Mouse (Mus musculus) hindbrain, embryonic 16.5 days (tissue): ENCODE data around the gene Cd80. TPM values are rescaled to one million over a fixed set of nuclear protein-coding genes. Genes with fewer than 3 reads are reported as not detected.

Experiments
- ATAC-seq: fragments of 200-750 bp; cut with Nextera tagmentation; 2 replicates; pipeline ENCODE4 v1.8.0; 2017; ENCODE audit warnings: moderate TSS enrichment, moderate library complexity
- H3K27ac ChIP-seq: fragments of 300-500 bp; sonication (generic); 2 replicates; pipeline ENCODE4 v1.5.1; 2014; ENCODE audit warnings: low read depth, mild to moderate bottlenecking, control low read depth, low read length, moderate library complexity
- H3K27me3 ChIP-seq: fragments of 300-500 bp; sonication (generic); replicated peaks from 2 replicates; pipeline ENCODE4 v1.6.1; 2014; ENCODE audit warnings: low read length; ENCODE audit not compliant: control insufficient read depth, insufficient read depth
- H3K36me3 ChIP-seq: fragments of 300-500 bp; sonication (generic); 2 replicates; pipeline ENCODE4 v1.6.1; 2014; ENCODE audit warnings: mild to moderate bottlenecking, low read length, moderate library complexity, mixed read lengths; ENCODE audit not compliant: control insufficient read depth, insufficient read depth
- H3K4me1 ChIP-seq: fragments of 300-500 bp; sonication (generic); 2 replicates; pipeline ENCODE4 v1.6.1; 2014; ENCODE audit warnings: low read depth, low read length; ENCODE audit not compliant: control insufficient read depth, insufficient read depth
- H3K4me2 ChIP-seq: fragments of 300-500 bp; sonication (generic); 2 replicates; pipeline ENCODE4 v1.6.1; 2014; ENCODE audit warnings: mild to moderate bottlenecking, low read length, control low read depth, moderate library complexity
- H3K4me3 ChIP-seq: fragments of 300-500 bp; sonication (generic); 2 replicates; pipeline ENCODE4 v1.5.1; 2014; ENCODE audit warnings: mild to moderate bottlenecking, low read length, control low read depth, moderate library complexity
- H3K9ac ChIP-seq: fragments of 300-500 bp; sonication (generic); 2 replicates; pipeline ENCODE4 v1.6.1; 2014; ENCODE audit warnings: low read depth, mild to moderate bottlenecking, control low read depth, low read length, moderate library complexity
- H3K9me3 ChIP-seq: fragments of 300-500 bp; sonication (generic); 2 replicates; pipeline ENCODE4 v1.6.1; 2014; ENCODE audit warnings: mild to moderate bottlenecking, low read length, moderate library complexity; ENCODE audit not compliant: control insufficient read depth
- WGBS: fragments of 180-500 bp; shearing (Covaris S2); extraction: QIAGEN DNeasy Blood & Tissue Kit; methylation state at CpG from one replicate; pipeline ENCODE4 v1.1.7; 2014; 5-methylcytosine and 5-hydroxymethylcytosine counted together
- polyA plus RNA-seq: library from polyadenylated mRNA; unstranded; fragments of >200 nt; fragmentation: Nextera tagmentation; extraction: Ambion mirVana; gene quantifications from 2 replicates; pipeline ENCODE4 v1.2.1, GENCODE M21; 2015

The Cd80 gene
- polyA plus RNA-seq, 1 experiment from 2014 or later = 0.30 TPM

DNA sequence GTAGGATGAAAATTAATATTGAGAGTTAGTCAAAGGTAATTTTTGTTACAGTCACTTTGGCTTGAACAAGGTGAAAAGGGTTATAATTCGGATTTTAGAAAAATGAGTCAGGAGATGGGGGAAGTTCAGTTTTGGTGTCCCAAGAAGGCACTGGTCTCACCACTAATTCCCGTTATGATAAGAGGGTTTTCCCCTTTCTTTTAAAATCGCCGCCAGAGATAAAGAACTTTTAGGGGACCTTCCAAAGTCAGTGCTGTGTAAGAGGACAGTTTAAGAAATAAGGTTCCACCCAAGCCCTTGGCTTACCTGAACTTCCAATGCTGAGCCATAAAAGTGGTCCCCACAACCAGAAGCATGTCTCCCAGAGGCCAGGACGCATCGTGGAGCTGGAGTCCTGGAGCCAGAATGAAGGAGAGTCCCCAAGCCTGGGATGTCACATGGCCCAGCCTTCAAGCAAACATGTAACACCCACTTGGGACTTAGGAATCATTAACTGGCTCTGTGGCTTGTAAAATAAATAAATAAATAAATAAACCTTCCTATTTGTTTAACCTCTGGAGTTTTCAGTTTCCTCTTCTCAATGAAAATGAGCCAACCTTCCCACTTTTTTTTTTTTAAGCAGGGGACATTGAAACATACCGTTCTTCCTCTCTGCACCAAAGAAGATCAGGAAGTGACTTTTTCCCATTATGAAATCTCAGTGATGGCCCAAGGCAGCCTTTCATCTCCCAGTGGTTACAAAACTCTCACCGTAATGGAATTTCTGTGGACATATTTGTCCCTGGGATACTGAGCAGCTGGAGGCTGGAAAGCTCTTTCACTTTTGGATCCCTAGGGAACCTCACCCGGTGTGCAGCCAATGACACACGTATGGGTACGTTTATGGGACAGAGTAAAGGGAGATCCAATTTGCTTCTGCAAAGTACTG is 22.6 kb upstream of the Cd80 start, which contains the start of gene Pla1a:
TSS of gene Pla1a (minus strand) at position 648 of the 928 bp plus-strand sequence.
- no peaks in the 10 kb centered on the region for H3K4me1 ChIP-seq
- WGBS = 81% methylated on average over 11 of the region's 11 CpGs
- ATAC-seq = no peak
- H3K27me3 ChIP-seq = no peaks in the 10 kb centered on the region
- no peak within 1 kb of the TSS for H3K4me2 ChIP-seq
- no peak within 1 kb of the TSS for H3K4me3 ChIP-seq
- H3K27ac ChIP-seq = no peak within 1 kb of the TSS
- H3K36me3 ChIP-seq = no peaks in the 10 kb centered on the region
- no peaks in the 10 kb centered on the region for H3K9me3 ChIP-seq
- H3K9ac ChIP-seq = no peak within 1 kb of the TSS

DNA sequence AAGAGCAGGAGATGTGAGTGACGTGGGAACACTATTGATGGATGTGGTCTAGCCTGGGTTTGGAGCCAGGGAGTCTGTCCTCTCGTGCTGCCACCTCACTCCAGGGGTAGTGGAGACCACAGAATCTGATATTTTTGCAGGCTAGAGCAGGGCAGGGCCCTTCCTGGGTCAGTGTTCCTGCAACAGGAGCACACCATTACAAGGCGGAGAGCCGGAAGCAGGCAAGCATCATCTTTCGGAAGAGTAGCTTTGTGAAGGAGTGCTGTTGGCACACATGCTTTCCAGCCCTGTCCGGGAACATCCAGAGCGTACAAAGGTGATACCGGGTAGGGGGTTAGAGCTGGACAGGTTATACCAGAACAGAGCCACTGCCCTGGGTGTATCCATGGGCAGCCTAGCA is 21.8 kb upstream of the Cd80 start:
- WGBS = 88% methylated on average over 8 of the region's 8 CpGs
- H3K36me3 ChIP-seq = no peaks in the 10 kb centered on the region
- H3K27me3 ChIP-seq = no peaks in the 10 kb centered on the region
- no peaks in the 10 kb centered on the region for H3K4me1 ChIP-seq
- H3K27ac ChIP-seq = no peak overlapping the region
- no peak overlapping the region for H3K4me3 ChIP-seq
- ATAC-seq = no peak
- no peaks in the 10 kb centered on the region for H3K9me3 ChIP-seq
- no peak overlapping the region for H3K4me2 ChIP-seq
- no peak overlapping the region for H3K9ac ChIP-seq

DNA sequence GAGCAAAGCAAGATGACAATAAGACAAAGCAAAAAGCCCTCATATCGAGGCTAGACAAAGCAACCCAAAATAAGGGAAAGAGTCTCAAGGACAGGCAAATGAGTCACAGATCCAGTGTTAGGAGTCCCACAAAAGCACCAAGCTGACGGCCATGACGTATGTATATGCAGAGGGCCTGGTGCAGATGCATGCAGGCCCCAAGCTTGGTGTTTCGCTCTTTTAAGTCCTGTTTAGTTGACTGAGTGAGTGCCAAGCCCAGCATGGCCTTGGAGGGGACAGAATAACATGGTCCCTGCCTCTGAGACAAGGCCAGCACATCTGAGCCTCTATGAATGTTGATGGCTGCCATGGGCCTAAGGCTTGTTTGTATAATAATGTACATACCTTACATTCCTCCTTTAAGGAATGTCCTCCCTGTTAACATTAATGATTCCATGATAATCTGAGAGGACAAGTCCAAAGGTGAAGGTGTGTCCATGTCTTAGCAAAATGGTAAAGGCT is 21.0 kb upstream of the Cd80 start:
- H3K4me3 ChIP-seq = no peak overlapping the region
- no peaks in the 10 kb centered on the region for H3K4me1 ChIP-seq
- no peaks in the 10 kb centered on the region for H3K9me3 ChIP-seq
- H3K9ac ChIP-seq = no peak overlapping the region
- no peak for ATAC-seq
- H3K36me3 ChIP-seq = no peaks in the 10 kb centered on the region
- no peaks in the 10 kb centered on the region for H3K27me3 ChIP-seq
- H3K27ac ChIP-seq = no peak overlapping the region
- H3K4me2 ChIP-seq = no peak overlapping the region
- WGBS = 86% methylated on average over 4 of the region's 4 CpGs

DNA sequence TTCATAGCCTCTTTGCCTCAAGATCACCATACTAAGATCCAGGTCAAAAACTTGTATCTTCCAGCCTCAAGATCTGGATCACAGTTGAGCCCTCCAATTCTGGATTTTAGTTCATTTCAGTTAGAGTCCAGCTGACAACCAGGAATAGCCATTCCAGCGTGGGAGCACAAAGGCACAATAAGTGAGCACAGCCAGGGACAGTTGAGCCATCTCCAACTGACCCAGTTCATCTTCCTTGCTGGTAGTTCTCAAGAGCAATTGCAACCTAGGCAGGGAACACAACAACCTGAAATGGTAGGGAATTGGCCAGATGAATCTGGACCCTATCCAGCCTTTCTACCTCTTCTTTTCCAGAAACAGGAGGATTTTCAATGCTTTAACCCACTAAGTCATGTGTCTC is 16.2 kb upstream of the Cd80 start:
- Histone ChIP-seq H3K4me1 (no peaks in the 10 kb centered on the region), H3K27ac (no peak overlapping the region), H3K36me3 (0 out of 2 replicates have a peak, but pooled peaks cover under 1% of the 10 kb centered on the region), H3K9ac (no peak overlapping the region), H3K27me3 (no peaks in the 10 kb centered on the region), H3K9me3 (no peaks in the 10 kb centered on the region), H3K4me3 (no peak overlapping the region), H3K4me2 (no peak overlapping the region)
- 87% methylated on average over 1 of the region's 1 CpGs for whole genome bisulfite sequencing
- no peak for ATAC-seq

DNA sequence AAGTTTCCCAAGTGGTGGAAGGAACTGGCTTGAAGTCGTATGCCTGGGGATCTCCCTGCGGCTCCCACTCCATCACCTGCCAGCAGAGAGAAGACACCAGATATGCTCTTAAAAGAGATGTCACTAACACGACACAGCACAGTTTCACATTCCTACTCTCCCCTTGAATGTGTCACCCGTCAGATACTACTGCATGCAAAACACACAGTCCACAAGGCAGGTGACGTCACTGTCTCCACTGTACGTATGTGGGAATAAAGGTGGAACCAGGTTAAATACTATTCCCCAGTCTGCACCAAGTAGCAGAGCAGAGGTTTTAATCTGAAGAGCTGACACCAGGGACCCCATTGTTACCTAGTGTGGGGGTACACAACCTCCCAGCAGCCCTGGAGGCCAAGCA is 15.0 kb upstream of the Cd80 start:
- Histone ChIP-seq H3K36me3 (peaks cover 11% of the 10 kb centered on the region), H3K9ac (no peak overlapping the region), H3K27me3 (no peaks in the 10 kb centered on the region), H3K27ac (no peak overlapping the region), H3K4me2 (no peak overlapping the region), H3K4me3 (no peak overlapping the region), H3K9me3 (no peaks in the 10 kb centered on the region), H3K4me1 (no peaks in the 10 kb centered on the region)
- 81% methylated on average over 6 of the region's 6 CpGs for WGBS
- ATAC-seq = no peak

DNA sequence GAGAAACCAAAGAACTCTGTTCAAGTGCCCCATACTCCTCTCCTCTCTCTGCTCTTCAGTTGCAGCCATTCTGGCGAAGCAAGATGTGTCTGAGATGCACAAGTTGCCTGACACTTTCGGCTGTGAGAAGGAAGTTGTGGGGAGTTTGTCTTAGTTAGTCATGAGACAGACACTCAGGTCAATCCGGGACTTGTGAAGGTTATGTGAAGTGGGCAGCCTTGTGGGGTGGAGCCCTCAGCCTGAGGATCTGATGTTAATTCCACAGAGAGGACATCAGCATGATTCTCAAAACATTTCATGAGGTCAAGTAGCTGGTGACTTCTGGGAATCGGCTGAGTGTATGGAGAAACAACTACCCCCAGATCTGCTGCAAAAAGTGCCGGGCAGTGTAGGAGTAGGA is 13.8 kb upstream of the Cd80 start:
- H3K27me3 ChIP-seq = no peaks in the 10 kb centered on the region
- WGBS = 93% methylated on average over 5 of the region's 5 CpGs
- ATAC-seq = no peak
- no peaks in the 10 kb centered on the region for H3K4me1 ChIP-seq
- no peaks in the 10 kb centered on the region for H3K9me3 ChIP-seq
- H3K9ac ChIP-seq = no peak overlapping the region
- no peak overlapping the region for H3K27ac ChIP-seq
- H3K36me3 ChIP-seq = peaks cover 20% of the 10 kb centered on the region
- H3K4me2 ChIP-seq = no peak overlapping the region
- H3K4me3 ChIP-seq = no peak overlapping the region

DNA sequence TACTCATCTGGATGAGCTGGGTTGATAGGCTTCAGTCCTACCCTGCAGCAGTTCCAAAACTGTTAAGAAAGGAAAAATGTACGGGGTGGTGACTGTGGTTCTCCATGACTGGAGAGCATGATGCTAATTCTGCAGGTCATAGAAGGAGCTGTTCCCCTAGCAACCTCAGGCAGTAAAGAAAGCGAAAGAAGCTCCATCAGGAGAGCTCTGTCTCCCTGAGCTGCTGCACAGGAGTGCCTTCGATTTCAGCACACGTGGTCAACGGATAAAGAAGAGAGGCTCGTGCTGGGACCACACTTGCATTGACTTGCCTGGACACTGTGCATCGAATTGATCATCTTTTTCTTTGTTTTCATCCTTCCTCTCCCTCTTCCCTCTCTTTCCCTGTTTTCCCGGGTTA is 13.1 kb upstream of the Cd80 start:
- 83% methylated on average over 8 of the region's 8 CpGs for WGBS
- H3K27ac ChIP-seq = no peak overlapping the region
- no peak overlapping the region for H3K4me2 ChIP-seq
- no peaks in the 10 kb centered on the region for H3K27me3 ChIP-seq
- no peak for ATAC-seq
- H3K4me3 ChIP-seq = no peak overlapping the region
- H3K36me3 ChIP-seq = peaks cover 25% of the 10 kb centered on the region
- H3K9ac ChIP-seq = no peak overlapping the region
- no peaks in the 10 kb centered on the region for H3K9me3 ChIP-seq
- no peaks in the 10 kb centered on the region for H3K4me1 ChIP-seq

DNA sequence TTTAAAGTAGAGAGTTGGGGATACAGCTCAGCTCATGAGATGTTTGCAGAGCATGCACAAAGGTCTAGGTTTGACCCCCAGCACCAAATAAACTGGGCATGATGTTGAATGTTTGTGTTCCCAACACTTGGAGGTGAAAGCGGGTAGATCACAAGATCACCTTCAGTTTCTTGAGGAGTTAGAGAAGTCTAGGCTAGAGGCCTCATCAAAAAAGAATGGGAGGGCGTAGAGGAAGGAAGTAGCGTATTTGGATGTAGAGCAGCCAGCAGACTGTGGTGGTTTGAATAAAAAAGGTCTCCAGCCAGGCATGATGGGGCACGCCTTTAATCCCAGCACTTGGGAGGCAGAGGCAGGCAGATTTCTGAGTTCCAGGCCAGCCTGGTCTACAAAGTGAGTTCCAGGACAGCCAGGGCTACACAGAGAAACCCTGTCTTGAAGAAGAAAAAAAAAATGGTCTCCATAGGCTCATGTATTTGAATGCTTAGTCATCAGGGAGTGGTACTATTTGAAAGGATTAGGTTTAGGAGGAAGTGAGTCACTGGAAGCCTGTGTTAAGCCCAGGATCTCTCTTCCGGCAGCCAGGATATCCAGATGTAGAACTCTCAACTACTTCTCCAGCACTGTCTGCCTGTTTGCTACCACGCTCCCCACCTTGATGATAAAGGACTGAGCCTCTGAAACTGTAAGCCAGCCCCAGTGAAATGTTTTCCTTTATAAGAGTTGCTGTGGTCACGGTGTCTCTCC is 11.5 kb upstream of the Cd80 start:
- H3K27me3 ChIP-seq = no peaks in the 10 kb centered on the region
- ATAC-seq = no peak
- H3K36me3 ChIP-seq = peaks cover 28% of the 10 kb centered on the region
- H3K27ac ChIP-seq = no peak overlapping the region
- no peaks in the 10 kb centered on the region for H3K9me3 ChIP-seq
- no peak overlapping the region for H3K4me2 ChIP-seq
- no peak overlapping the region for H3K4me3 ChIP-seq
- WGBS = 96% methylated on average over 7 of the region's 7 CpGs
- H3K9ac ChIP-seq = no peak overlapping the region
- H3K4me1 ChIP-seq = no peaks in the 10 kb centered on the region

DNA sequence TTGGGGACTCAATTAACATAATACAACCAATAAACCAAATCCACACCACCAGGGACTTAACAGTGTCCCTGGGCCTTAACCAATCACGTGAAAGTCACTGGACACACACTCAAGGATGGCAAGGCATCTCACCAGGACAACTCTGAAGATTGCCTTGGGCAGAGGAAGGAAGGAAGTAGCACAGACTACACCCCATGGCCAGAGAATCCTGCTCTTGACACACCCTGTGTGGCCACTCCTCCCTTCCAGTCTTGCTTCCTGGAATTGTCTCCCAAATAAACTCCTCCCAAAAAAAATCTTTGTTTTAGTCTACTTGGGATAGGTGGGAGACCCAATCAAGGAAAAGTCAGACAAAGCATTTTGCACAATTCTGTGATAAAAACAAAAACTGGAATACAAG is 10.3 kb upstream of the Cd80 start:
- H3K4me1 ChIP-seq = no peaks in the 10 kb centered on the region
- WGBS = 88% methylated on average over 1 of the region's 1 CpGs
- no peak overlapping the region for H3K4me3 ChIP-seq
- no peak for ATAC-seq
- H3K27me3 ChIP-seq = no peaks in the 10 kb centered on the region
- no peak overlapping the region for H3K27ac ChIP-seq
- no peak overlapping the region for H3K4me2 ChIP-seq
- no peaks in the 10 kb centered on the region for H3K9me3 ChIP-seq
- H3K9ac ChIP-seq = no peak overlapping the region
- H3K36me3 ChIP-seq = peaks cover 34% of the 10 kb centered on the region
